Mouse (Mus musculus) heart, postnatal 10 days (tissue): ENCODE measurements at regions not wholly inside any gene's neighbourhood (a gene's known extent, or its start where the extent isn't known, plus 50 kb on each side); places are given as distances from the start of the nearest gene placed in this dataset.

Experiments
- DNase-seq, 2 experiments: peaks; one replicate each; pipeline ENCODE4 v3.0.0; 2021
- intact Hi-C: fragments of 180-260 bp; cut with DNase I; formaldehyde crosslinking; loops from one replicate; pipeline ENCODE4 v1.15.1; 2025

DNA sequence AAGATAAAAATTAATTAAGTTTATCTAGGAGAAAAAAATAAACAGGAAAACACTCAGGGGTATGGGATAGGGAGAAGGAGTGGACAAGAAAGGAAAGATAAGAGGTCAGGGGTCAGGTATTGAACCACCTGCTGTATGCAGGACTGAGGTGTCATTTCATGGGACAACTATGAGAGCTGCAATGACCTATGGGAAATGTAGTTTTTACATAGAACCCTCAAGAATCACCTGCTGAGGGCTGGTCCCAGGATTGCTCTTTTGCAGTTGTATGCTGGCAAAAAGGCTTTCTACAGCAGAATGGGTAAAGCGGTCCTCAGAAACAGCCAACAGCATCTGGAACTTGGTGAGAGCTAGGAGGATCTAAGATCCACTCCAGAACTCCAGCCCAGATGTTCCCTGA, 154.0 kb downstream of the Sox4 start:
- no peak for DNase-seq
- intact Hi-C loops = no loop called here

DNA sequence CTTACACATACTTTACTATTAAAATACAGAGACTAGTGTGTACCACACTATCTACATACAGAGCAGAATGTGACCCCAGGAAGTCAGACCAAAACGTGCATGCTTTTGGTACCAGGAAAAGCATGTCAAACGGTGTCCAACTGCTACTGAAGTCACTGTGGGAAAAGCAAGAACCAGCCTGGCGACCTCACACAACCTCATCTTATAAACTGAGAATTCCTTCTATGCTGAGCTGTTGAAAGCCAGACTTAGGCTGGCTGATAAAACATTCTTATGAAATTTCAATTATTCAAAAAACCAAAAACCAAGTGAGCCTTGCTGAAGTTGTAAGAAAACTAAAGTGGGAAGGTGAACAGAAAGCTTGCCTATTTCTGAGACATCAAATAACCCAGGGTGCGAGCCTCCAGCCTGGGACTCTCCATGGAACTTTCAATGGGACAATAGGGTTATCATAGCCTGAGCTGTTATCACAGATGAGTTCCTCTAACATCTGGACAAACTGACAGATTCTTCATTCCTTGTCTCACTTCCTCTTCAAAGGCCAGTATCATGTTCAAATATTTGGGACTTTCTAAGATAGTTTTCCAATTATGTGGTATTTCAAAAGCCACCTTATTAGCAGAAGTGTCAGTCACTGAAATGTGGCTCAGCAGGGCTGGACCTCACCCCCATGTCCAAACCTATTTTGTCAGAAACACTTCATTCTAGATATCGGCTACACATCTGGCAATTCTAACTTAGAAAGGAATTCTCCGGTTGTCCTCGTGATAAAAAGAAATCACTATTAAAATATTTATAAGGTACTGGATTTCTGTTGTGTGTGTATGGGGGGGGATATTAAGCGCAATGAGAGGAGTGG, 155.7 kb downstream of the Sox4 start:
- no peak for DNase-seq
- intact Hi-C loops = no loop called here

DNA sequence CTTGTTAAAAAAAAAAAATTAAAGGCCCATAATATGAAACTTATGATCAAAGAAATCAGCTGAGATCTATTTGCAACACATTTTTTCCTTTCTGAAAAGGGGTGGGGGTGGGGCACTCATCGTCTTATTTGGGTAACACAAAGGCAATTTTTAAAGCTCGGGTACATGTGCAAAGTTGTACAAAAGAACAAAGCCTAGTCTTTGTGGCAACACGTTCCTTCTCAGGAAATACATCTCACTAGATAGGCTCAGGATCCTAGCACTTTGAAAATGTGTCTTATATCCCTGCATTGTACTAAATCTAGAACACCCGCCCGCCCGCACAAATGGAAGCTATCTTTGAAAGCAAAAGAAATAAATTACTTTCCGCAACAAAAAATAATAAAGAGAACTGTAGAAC, 158.2 kb downstream of the Sox4 start:
- intact Hi-C loops = no loop called here
- DNase-seq = no peak

DNA sequence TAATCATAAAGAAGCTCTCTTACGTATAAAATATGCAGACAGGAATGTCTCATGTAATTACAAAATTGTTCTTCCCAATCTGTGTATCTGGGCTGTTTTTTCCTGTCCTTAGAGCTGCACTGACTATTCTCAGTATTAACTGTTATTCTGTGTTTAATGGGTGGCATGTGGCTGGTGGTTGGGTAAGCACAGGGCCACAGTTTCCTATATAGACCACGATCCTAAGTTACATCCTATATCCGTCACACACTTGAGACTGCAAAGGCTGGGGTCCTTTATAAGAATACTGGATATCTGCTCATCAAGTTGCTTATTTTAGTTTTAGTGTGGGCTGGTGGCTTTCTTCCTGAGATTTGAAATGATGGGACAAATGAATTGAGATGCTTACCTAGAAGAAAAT, 159.0 kb downstream of the Sox4 start:
- DNase-seq = no peak
- intact Hi-C loops = no loop called here

GRCm38 (mm10) chr13:28793166-28793935, 160.2 kb downstream of the Sox4 start:
- intact Hi-C loops = no loop called here
- DNase-seq = no peak

GRCm38 (mm10) chr13:28792461-28793165, 160.9 kb downstream of the Sox4 start:
- no peak for DNase-seq
- intact Hi-C loops = no loop called here

GRCm38 (mm10) chr13:28790381-28790780, 163.1 kb downstream of the Sox4 start:
- intact Hi-C loops = no loop called here
- no peak for DNase-seq

DNA sequence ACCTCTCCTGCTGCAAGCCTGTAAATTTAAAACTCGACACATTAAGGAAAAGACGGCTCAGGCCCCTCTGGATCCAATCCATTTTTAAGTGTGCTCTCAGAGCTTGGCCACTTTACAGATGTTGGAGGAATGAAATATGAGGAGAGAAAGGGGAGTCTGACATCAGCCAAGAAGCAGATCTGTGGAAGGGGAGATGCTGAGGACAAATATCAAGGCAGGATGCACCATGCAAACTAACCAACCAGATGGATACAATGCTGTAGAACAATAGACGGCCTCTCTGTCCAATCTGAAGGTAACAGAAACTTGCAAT, 166.2 kb downstream of the Sox4 start:
- intact Hi-C loops = no loop called here

DNA sequence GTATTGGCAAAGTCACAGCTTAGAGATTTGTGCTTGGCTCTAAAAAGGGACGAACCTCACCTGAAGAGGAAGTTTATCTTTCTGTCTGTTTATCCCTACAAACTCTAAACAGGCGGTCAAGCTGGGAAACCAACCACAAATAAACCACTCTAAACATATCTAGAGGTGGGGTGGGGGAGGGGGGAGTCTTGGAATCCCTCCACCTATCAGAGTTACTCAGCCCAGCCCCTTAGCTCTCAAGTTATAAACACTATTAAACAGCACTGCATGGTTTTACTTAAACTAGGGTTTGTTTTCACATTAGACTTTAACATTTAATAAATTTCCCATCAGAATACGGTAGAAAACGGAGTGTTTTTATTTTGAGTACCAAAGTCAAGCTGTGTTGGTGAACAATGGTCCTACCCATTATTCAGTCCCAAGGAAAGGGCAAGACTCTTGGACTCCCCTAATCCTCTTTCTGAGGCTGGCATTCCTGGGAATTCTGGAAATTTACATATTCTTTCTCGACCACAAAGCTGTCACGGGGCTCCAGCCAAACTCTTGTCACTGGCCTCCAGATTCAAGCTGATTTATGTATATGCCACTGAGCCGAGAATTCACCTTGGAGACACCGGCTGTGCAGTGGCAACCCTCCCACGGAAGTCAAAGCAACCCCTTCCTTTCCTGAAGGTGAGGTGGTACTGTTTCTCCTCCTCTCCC, 166.7 kb downstream of the Sox4 start:
- intact Hi-C loops = no loop called here
- no peak for DNase-seq

More for the DNA sequence above, 166.2 kb downstream of the Sox4 start:
- DNase-seq = no peak

DNA sequence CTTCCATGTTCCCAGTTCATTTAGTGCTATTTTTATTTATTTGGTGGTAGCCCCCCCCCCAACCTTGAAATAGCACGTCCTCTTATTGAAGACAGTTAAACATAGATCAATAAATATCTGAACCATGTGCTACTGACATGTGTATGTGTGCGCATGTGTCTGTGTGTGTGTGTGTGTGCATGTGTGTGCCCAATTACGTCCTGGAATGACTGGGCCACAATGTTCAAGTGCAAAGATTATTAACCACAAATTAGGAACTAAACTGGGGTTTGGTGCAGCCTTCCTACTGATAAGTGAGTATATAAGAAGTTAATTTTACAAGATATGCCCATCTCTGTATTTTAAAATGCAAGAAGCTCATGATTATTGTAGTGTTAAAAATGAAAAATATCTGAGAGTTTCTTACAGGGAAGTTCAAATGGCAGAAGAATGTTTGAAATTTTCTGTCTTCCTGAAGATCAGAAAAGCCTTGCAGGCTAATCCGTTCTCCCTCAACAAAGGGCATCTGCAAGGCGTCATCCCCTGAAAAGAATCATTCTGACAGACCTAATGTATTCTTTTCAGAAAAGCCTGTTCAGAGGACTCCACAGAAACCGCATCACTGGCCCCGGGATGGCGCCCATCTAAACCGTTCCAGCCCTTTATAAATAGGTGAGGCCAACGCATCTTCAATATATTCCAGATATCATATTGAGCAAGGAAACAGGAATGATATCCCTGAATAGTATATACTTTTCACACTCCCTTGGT, 170.8 kb downstream of the Sox4 start:
- DNase-seq = no peak
- intact Hi-C loops = no loop called here

DNA sequence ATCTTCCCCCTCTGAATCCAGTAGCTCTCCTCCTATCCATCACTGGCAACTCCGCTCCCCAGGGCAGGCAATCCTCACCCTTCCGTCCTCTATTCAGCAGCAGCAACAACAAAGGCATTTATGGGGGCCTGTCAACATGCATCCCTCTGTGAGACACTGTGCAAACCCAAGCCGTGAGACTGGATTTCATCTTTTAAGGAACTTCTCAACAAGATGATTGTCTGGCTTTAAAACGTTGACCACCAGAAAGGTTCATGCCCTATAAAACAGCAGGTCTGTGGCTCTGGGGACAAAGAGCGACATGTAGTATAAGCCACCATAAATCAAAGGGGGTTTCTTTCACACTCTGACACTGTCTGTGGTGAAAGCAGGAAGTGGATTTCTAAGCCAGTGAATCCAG, 171.4 kb downstream of the Sox4 start:
- no peak for DNase-seq
- intact Hi-C loops = no loop called here

- intact Hi-C loops = no loop called here
- DNase-seq = no peak
These were observed 171.9 kb downstream of the Sox4 start for GRCm38 (mm10) chr13:28781660-28782059.

DNA sequence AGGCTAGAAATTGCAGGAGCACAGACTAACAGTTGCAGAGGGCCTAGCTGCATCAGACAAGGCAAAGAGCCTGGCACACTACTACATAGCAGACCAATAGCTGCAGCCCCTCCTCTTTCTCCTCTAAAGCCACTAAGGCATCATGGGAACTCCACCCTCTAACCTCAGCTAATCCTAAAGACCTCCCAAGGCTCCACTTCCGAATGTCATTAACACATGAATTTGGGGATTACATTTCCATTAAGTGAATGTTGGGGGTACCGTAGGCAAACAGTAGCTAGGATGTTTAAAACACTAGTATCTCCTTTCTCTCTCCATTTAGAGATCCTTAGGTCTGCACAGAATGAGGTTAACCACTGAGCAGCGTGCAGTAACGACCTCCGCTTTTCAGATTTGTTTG, 173.1 kb downstream of the Sox4 start:
- intact Hi-C loops = no loop called here
- DNase-seq = no peak

- intact Hi-C loops = no loop called here
- no peak for DNase-seq
These were observed 178.2 kb downstream of the Sox4 start for GRCm38 (mm10) chr13:28775142-28775815.

DNA sequence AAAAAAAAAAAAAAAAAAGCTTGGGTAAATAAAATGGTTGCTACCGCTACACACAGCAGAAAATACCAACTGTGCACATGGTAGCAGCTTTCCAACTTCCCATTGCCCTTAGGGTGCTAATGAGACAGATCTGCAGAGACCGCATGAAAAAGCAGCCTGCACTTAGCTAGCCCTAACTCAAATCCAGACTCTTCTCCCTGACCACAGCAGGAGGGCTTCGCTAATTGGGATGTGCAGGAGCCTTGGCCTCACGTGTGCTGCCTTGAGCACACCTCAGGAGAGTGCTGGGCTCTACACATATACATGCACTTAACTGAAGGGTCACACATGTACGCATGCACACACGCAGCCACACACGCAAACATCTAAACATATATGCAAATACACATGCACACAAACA, 178.9 kb downstream of the Sox4 start:
- intact Hi-C loops = loop anchor here (5.0 kb wide), 1 partner anchor 88 kb away; no protein-coding TSS in a partner anchor

GRCm38 (mm10) chr13:28773466-28773865, 180.0 kb downstream of the Sox4 start:
- intact Hi-C loops = loop anchor here (5.0 kb wide), 1 partner anchor 89 kb away; no protein-coding TSS in a partner anchor
- no peak for DNase-seq

More for the DNA sequence above, 178.9 kb downstream of the Sox4 start:
- DNase-seq = no peak

DNA sequence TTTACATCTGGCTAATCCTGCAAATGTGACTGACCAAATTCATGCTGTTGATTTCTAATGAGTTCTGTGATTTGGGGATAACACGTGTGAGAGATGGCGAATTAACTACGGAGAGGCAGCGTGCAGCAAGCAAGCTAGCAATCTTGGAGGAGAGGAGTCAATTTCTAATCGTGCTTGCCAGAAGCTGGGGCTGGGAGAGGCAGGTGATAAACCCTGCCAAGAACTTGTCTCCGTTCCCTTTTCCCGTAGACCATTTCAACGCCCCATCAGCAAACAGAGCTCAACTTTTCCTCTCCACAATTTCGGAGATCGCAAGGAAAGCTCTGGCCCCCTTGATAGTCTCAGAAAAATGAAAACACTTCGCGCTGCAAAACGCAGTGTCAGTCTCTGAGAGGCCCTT, 183.0 kb downstream of the Sox4 start:
- DNase-seq = peak; percentile 43 to 55
- intact Hi-C loops = loop anchor here (5.0 kb wide), 1 partner anchor 92 kb away; no protein-coding TSS in a partner anchor

- DNase-seq = no peak
- intact Hi-C loops = loop anchor here (5.0 kb wide), 1 partner anchor 92 kb away; no protein-coding TSS in a partner anchor
These were observed 183.5 kb downstream of the Sox4 start for GRCm38 (mm10) chr13:28770018-28770417.

GRCm38 (mm10) chr13:28768717-28769426, 184.6 kb downstream of the Sox4 start:
- DNase-seq = peak in 1 of 2 experiments; percentile 27
- intact Hi-C loops = no loop called here
